Comparison of ENCODE assay signal across 10 mouse cellular contexts in genomic region chr12:100277534-100277905, GRCm38 (mm10).
DNase-seq lines count a peak whose midpoint lies in the region; ATAC-seq and TF ChIP-seq lines count a peak whose summit lies in the region.
"Had no signal": no experiment of that assay in that cellular context is flagged by ENCODE, and none has a peak within 500 bp of the region (broad histone marks: within the 10 kb centered on the region; RNA-seq: fewer than 3 reads in every experiment).

No protein-coding gene starts in this region.

- no peak for DNase-seq in heart, postnatal 4 days
- no peak for DNase-seq in limb, embryonic 14.5 days (ENCODE audit: low spot score)
- no peak for DNase-seq in kidney, postnatal 4 days
- no peak for DNase-seq in ovary, postnatal 14 days (ENCODE audit: low spot score)
- DNase-seq: layer of hippocampus, postnatal 36 days had no signal

- H3K27ac ChIP-seq in heart, embryonic 15.5 days, result peak overlapping the region; percentile 37; the same call in 1 of the 2 replicates
- peak overlapping the region; percentile 53; the same call in 1 of the 2 replicates for H3K27ac ChIP-seq in limb, embryonic 14.5 days (replicated peaks; ENCODE audit: low read depth, low read length)
- peak overlapping the region; percentile 34 for H3K27ac ChIP-seq in neural tube, embryonic 15.5 days (replicated peaks)
- H3K27ac ChIP-seq: liver, embryonic 15.5 days had no signal

- no peak overlapping the region for H3K9ac ChIP-seq in heart, embryonic 15.5 days
- no peak overlapping the region for H3K9ac ChIP-seq in limb, embryonic 14.5 days (ENCODE audit: low read depth, low read length, severe bottlenecking)
- H3K9ac ChIP-seq in neural tube, embryonic 15.5 days (replicated peaks), result no peak overlapping the region
- H3K9ac ChIP-seq: liver, embryonic 15.5 days had no signal

- no peak overlapping the region for H3K4me3 ChIP-seq in heart, embryonic 15.5 days
- H3K4me3 ChIP-seq in limb, embryonic 14.5 days (replicated peaks; ENCODE audit: low read length), result no peak overlapping the region
- no peak overlapping the region for H3K4me3 ChIP-seq in neural tube, embryonic 15.5 days (replicated peaks)
- H3K4me3 ChIP-seq: liver, embryonic 15.5 days had no signal

- no peaks in the 10 kb centered on the region for H3K36me3 ChIP-seq in heart, embryonic 15.5 days
- no peaks in the 10 kb centered on the region for H3K36me3 ChIP-seq in limb, embryonic 14.5 days (ENCODE audit: control insufficient read depth, insufficient read depth, low read length)
- no peaks in the 10 kb centered on the region for H3K36me3 ChIP-seq in neural tube, embryonic 15.5 days
- H3K36me3 ChIP-seq: liver, embryonic 15.5 days had no signal

- no peak for ATAC-seq in heart, embryonic 15.5 days (replicated peaks; ENCODE audit: insufficient number of reproducible peaks, insufficient read depth, low FRiP score, low read depth)
- ATAC-seq in common myeloid progenitor, adult 5-6 weeks (replicated peaks; ENCODE audit: low read depth, poor library complexity, severe bottlenecking), result peak; percentile 18
- ATAC-seq in limb, embryonic 14.5 days (ENCODE audit: low FRiP score, low read depth), result no peak
- ATAC-seq in neural tube, embryonic 15.5 days (ENCODE audit: low FRiP score), result no peak
- no peak for ATAC-seq in frontal cortex, adult (ENCODE audit: low TSS enrichment)

- H3K4me2 ChIP-seq in heart, embryonic 15.5 days, result no peak overlapping the region
- H3K4me2 ChIP-seq in limb, embryonic 14.5 days (replicated peaks; ENCODE audit: low read depth, low read length, severe bottlenecking), result no peak overlapping the region
- H3K4me2 ChIP-seq in neural tube, embryonic 15.5 days, result no peak overlapping the region
- H3K4me2 ChIP-seq: liver, embryonic 15.5 days had no signal

- H3K4me1 ChIP-seq in heart, embryonic 15.5 days (replicated peaks), result peaks cover 43% of the 10 kb centered on the region
- H3K4me1 ChIP-seq in limb, embryonic 14.5 days (ENCODE audit: control insufficient read depth, insufficient read depth, low read length), result peaks cover 34% of the 10 kb centered on the region
- peaks cover 50% of the 10 kb centered on the region for H3K4me1 ChIP-seq in neural tube, embryonic 15.5 days

- no peaks in the 10 kb centered on the region for H3K27me3 ChIP-seq in heart, embryonic 15.5 days
- H3K27me3 ChIP-seq in limb, embryonic 14.5 days (ENCODE audit: control insufficient read depth, insufficient read depth, low read length), result no peaks in the 10 kb centered on the region
- no peaks in the 10 kb centered on the region for H3K27me3 ChIP-seq in neural tube, embryonic 15.5 days (replicated peaks)
- H3K27me3 ChIP-seq: liver, embryonic 15.5 days had no signal

- 63% methylated on average over 3 of the region's 3 CpGs for WGBS in heart, embryonic 15.5 days
- 74% methylated on average over 3 of the region's 3 CpGs for WGBS in limb, embryonic 14.5 days
- WGBS in neural tube, embryonic 15.5 days, result 80% methylated on average over 3 of the region's 3 CpGs

- no peak for TF ChIP-seq POLR2A in limb, embryonic 14.5 days (IDR thresholded peaks at IDR 0.05; ENCODE audit: borderline replicate concordance, extremely low read depth, insufficient read depth, insufficient read length)

- no peaks in the 10 kb centered on the region for H3K9me3 ChIP-seq in heart, embryonic 15.5 days (replicated peaks)
- H3K9me3 ChIP-seq in limb, embryonic 14.5 days (ENCODE audit: control insufficient read depth, low read length), result no peaks in the 10 kb centered on the region
- H3K9me3 ChIP-seq in neural tube, embryonic 15.5 days (replicated peaks), result no peaks in the 10 kb centered on the region
- H3K9me3 ChIP-seq: liver, embryonic 15.5 days had no signal
